Mouse (Mus musculus): ENCODE measurements around the gene Pacsin1.

- TF ChIP-seq GATA1 (IDR thresholded peaks at IDR 0.05; ENCODE audit: low read length) = no peak
- TF ChIP-seq TAL1 (IDR thresholded peaks at IDR 0.05; ENCODE audit: low read length) = no peak
Measured at GRCm38 (mm10) chr17:27644572-27644971, 10.7 kb upstream of the Pacsin1 start.
